Mouse (Mus musculus) testis, adult 2 months (tissue): ENCODE results near the gene Slc1a4.

Experiments used
- CTCF ChIP-seq: fragments of 200-500 bp; IDR thresholded peaks from 2 replicates; pipeline ENCODE4 v1.5.1; 2012; ENCODE audit warnings: low read depth, mild to moderate bottlenecking, inconsistent platforms, low read length, moderate library complexity; ENCODE audit not compliant: control insufficient read depth, insufficient read depth, insufficient replicate concordance
- POLR2A ChIP-seq: fragments of 200-500 bp; IDR thresholded peaks from 2 replicates; pipeline ENCODE4 v1.6.1; 2012; ENCODE audit warnings: low read depth, mild to moderate bottlenecking, inconsistent platforms, low read length, moderate library complexity; ENCODE audit not compliant: control insufficient read depth

GRCm38 (mm10) chr11:20277106-20277505 lies 55.4 kb downstream of the Slc1a4 start:
- TF ChIP-seq CTCF (no peak), POLR2A (no peak)
